Mouse (Mus musculus): Measurements from ENCODE around the gene Bmpr2.

The Bmpr2 gene

DNA sequence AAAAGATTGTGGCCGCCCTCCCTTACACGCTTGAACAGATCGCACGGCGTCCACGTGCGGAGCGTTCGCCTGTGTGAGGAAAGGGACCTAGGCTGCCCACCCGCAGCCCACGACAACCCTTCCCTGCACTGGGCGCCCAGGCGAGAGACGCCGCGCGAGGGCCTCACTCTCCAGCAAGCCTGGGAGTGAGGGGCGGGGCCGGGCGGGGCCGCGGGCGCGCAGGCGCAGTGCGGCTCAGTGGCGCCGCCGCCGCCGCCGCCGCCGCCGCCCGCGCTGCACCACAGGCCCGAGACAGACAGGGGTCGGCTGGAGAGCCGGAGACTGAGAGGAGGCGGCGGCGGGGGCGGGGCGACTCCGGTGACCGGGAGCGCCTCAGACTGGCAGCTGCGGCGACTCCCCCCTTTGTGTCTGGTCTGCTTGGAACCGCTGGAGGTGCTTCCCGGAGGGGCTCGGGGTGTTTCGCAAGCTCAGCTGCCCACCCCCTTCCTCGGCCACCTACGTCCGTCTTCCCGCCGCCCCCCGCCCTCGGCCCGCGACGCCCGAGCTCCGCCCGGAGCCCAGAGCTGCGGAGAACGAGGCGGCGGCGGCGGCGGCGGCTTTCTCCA lies at the start of gene Bmpr2:
Gene Bmpr2 (plus strand): TSS at position 237 of the 605 bp plus-strand sequence.
- peak; percentile 92 for DNase-seq (ENCODE audit: low read depth, low spot score)

DNA sequence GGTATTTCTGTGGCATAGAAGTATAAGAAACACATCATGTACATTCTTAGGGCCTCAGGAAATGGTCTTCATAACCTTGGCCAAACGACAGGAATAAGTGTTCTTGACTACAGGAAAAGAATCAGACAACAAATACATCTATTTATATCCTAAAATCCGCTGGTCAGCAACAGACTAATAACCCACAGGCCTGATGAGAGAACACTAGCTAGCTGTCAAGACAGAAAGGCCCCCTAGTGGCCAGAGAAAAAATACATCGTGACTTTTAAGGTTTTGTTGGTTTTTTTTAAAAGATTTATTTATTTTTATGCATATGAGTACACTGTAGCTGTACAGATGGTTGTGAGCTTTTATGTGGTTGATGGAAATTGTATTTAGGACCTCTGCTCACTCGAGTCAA lies 43.3 kb upstream of the Bmpr2 start:
- peak; percentile 67 for DNase-seq (ENCODE audit: low read depth, low spot score)

DNA sequence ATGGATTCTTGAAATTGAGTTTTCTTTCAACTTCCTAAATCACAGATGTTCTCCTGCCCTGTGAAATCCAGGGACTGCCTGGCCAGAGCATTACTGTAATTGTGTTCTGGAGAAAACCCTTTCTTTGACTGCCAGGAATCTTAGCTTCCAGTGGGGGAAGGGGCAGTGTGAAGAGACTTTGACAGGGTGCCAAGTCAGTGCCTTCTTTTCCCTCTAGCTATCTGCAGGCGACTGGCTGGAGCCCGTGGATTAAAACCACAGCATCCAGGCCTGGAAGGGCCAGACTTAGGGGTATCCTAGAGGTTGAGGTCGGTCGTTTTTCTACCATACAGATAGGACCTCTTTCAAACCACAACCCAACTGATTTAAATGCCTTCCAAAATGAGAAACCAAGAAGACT lies 37.5 kb upstream of the Bmpr2 start:
- no peak for DNase-seq (ENCODE audit: low read depth, low spot score)

DNA sequence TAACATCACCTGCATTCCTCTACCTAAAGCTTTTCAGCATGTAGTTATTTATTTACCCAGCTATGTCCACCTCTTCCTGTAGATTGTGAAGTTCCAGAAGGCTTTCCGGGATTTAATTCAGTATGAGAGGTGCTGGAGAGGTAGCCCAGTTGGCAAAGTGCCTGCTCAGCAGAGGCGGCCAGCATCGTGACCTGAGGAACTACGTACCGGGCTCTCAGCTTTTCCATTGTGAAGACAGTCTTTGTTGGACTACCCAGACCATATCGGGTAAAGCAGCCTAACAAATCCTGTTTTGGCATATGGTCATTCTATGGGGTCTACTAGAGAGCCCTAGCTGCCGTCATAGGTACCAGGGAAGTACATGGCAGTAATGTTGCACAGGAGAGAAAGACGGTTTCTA lies 33.1 kb upstream of the Bmpr2 start:
- no peak for DNase-seq (ENCODE audit: low read depth, low spot score)

DNA sequence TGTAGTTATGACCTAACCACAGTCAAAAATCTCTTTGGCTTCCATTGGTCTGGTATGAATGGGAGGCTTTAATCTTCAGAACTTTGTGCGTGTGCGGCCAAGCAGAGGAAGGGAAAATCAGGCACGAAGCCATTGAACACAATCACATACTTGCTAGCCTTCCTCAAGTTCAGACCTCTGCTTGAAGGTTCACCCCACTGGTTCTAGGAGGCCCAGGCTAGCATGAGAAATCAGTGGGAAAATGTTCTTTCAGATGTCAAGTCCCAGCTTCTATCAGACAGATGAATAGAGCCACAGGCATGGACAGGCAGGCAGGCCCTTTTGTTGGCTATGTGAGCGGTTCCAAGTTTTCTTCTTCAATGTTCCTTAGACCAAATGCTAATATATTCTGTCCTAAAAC lies 32.5 kb upstream of the Bmpr2 start:
- no peak for DNase-seq (ENCODE audit: low read depth, low spot score)

DNA sequence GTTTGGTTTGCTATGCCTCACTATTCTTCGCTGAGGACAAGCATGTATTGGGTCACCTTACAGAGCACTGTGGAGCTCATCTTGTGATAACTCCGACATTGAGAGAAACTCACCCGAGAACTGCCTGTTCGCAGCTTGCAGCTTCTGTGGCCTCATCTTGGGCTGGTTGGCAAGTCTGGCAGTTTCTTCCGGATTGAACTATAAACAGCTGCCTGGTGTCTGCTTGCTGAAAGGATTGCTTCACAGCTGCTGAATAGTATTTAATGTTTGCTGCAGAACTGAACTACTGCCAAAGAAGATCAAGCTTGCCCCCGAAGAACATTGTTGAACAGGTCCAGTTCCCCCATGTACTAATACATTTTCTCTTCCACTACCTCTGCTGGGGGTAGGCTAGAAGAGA lies 29.1 kb upstream of the Bmpr2 start:
- DNase-seq (ENCODE audit: low read depth, low spot score): no peak

DNA sequence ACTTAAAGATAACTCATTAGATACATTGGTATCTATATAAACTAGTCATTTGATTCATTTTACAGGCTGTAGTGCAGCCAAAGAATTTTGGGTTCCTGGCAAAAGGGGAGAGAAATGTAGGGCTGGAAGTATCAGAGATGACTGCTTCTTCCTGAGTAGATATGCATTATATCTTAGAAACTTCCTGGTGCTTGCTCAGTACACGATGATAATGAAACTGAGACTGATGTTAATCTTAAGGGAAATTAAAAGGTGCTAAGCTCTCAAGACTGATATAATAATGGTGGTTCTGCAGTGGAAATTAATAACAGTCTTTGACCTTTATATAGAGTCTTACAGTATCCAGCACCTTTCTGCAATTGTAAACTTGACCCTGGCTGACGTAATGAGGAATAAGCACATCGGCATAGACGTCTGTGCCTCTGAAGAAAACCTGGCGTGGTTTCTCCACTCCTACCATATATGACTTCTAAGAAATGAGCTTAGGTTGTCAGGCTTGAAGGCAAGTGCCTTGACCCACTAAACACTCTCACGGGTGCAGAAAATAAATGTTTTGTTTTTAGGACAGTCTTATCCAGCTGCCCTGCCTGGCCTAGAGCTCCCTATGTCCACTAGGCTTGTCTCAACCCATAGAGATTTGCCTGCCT lies 24.3 kb upstream of the Bmpr2 start:
- no peak for DNase-seq (ENCODE audit: low read depth, low spot score)

DNA sequence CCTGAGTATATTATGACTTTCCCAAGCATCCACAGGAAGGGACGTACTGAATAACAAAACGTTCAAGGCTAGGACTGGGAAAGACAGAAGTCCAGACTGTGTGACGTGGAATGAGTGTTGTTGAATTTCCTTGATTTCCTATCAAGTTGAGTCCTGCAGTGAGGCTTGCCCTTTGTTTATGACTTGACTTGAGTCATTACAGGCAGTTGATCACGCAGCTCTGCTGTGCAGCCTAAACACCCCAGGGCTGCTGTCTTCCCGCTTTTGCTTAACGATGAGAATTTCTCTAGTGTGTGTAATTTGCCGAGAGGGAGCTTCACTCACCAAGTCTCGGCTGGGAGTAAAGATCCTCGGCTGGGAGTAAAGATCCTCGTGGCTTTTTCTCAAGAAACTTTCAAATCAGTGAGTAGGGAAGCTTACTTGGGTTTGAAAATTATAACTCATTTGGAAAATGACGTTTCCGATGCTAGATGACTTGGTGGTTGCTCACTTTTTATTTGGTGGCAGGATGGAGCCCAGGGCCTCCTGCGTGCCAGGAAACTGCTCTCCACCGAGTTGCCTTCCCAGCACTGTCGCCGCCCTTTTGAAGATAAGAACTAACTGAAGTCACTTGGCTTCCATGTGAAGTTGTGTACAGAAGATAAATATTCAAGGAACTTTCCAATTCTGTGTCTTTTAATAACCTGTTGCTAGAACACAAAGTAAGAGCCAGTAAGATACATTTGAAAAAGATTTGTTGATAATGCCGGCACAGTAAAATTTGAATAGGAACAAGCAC lies 23.4 kb upstream of the Bmpr2 start:
- no peak for DNase-seq (ENCODE audit: low read depth, low spot score)

DNA sequence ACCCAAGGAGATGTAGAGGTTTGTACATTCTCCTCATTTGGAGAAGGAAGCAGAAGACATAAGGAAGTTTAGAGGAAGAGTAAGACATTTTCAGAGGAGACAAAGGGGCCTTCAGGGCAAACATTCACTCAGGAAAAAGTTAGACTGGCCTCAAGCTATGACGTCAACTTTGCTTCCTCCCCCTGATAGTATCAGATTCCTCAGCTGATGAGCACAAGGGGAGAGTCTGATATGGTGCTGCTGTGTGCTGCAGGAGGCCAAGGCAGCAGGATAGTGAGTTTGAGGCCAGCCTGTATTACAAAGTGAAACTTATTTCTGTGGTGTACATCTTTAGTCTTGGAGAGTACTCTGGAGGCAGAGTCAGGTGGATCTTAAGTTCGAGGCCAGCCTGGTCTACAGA lies 14.2 kb upstream of the Bmpr2 start:
- DNase-seq (ENCODE audit: low read depth, low spot score): no peak

DNA sequence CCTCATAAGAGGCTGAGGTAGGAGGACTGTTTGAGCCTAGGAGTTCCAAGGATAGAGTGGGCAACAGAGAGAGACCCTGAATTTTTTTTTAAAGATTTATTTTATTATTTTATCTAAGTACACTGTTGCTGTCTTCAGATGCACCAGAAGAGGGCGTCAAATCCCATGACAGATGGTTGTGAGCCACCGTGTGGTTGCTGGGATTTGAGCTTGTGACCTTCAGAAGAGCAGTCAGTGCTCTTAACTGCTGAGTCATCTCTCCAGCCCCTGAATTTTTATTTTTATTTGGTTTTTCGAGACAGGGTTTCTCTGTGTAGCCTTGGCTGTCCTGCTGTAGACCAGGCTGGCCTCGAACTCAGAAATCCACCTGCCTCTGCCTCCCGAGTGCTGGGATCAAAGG lies 13.5 kb upstream of the Bmpr2 start:
- DNase-seq (ENCODE audit: low read depth, low spot score): peak; percentile 85

DNA sequence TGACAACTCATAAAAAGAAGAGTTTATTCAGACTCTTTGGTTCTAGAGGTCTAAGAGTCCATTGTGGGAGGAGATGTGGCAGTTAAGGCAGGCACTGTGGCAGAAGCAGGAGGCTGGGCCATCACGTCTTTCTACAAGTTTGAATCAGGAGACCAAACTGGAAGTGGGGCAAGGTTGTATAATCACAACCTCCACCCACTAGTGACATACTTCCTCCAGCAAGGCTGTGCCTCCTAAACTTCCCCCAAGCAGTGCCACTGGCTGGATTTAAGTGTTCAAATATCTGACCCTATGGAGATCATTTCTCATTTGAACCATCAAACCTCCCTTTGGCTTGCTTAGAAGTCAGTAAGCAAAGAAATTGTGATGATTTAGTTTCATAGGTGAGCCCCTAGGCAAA lies 7.9 kb upstream of the Bmpr2 start:
- DNase-seq (ENCODE audit: low read depth, low spot score): no peak

DNA sequence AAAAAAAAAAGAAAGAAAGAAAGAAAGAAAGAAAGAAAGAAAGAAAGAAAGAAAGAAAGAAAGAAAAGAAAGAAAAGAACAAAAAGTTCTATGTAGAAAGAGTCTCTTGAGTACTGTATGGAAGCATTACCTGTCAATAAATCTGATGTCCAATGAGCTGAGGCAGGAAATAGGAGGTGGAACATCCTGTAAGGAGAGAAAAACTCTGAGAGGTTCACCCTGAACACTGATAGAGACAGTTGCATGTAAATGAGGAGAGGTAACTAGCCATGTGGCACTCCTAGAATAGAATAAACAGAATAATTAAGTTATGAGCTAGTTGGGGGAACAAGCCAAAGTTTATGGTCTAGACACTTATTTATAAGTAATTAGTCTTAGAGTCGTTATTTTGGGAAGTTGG lies 4.9 kb upstream of the Bmpr2 start:
- DNase-seq (ENCODE audit: low read depth, low spot score): no peak

DNA sequence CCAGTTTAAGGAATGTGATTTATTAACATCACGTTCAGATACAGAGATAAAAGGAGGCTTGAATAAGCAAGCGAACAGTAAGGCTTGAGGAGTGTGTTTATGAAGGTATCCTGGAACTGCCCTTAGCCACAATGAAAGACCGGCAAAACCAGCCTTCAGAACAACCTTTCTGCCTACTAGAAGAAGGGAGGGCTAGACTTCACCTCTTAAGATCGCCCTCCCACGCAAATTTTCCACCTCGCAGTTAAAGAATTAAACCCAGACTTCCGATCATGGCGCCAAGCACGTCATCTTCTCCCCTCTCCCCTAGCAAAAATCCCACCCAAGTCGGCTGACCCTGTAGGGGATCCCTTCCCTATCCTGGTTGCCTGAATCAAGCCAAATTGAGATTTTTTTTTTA lies 992 bp upstream of the Bmpr2 start:
- no peak for DNase-seq (ENCODE audit: low read depth, low spot score)

DNA sequence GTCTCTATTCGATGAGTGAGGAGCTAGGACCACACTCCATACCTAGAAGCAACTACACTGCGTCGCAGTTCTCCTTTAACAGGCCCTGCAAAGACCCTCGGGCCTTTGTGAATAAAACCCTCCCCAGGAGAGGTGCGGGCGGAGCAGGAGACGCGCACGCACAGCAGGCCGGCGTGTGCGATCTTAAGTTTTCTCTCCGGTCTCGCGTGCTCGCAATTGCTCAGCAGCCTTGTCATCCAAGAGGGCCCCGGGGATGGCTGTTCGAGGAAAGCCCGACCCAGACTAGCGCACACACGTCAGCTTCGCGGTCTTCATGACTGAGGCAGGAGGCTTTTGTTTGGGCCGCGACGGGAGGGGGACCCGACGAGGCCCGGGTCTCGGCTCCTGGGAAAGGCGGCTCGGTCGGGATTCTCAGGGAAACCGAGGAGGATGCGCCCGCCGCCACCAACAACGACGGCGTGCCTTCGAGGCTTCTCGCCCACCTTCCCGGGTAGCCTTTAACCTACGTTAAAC lies 493 bp upstream of the Bmpr2 start:
- DNase-seq (ENCODE audit: low read depth, low spot score): no peak

DNA sequence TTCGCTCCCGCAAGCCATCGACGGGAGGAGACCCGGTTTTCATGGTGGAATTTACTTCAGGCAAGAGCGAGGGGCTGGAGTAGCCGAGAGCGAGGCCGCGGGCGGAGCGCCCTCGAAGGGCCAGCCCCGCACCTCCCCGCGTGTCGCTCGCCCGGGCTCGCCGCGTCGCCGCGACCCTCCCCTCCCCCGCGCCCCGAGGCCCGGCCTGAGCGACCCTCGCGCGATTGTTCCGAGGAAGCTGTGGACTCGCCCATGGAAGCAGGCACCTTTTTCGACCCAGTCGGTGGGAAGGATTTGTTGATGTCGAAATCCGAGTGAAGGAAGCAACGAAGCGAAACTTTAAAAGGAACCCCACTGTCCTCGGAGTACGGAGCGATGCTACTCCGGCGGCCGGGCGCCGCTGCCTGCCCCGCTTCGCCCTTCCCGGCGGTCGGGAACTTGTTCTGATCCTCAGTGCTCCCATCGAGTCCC lies 616 bp downstream of the Bmpr2 start:
- DNase-seq (ENCODE audit: low read depth, low spot score): peak; percentile 57

DNA sequence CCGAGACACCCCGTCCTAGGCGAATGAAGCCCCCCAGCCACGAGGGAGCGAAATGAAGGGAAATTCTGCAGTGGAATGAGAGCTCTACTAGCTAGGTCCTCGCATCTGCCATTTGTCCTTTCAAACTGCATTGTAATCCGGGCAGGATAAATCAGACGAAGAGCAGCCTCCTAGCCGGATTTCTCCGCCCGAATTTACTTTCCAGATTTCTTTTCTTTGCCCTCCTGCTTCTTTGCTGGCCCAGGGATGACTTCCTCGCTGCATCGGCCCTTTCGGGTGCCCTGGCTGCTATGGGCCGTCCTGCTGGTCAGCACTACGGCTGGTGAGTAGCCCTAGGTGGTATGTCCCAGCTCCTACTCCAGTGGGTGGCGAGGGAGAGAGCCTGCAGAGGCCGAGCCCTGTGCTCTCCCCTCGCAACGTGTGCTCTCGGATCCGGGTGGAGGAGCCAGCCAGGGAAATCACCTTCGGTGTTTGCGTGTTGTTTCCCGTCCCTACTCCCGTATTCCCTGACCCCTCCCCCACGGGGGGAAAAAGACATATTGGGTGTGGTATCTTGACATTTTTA lies 1.3 kb downstream of the Bmpr2 start:
- DNase-seq (ENCODE audit: low read depth, low spot score): peak; percentile 52

DNA sequence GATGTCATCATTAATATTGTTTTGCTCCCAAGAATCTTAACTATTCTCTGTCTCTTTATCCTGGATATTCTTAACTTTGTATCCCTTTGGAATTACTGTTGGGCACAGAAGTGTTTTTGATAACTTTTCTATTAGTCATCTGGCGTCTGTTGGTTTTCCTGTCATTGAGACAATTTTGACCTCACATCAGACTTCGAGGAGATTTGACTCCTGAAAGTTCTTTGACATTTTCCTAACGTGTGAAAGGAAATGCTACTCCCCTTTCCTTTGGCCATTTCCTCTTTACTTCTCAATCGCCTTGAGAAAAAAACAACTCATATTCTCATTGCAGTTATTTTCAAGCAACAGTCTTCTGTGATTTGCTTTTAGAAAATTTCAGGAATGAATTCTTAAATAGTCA lies 2.1 kb downstream of the Bmpr2 start:
- DNase-seq (ENCODE audit: low read depth, low spot score): no peak

DNA sequence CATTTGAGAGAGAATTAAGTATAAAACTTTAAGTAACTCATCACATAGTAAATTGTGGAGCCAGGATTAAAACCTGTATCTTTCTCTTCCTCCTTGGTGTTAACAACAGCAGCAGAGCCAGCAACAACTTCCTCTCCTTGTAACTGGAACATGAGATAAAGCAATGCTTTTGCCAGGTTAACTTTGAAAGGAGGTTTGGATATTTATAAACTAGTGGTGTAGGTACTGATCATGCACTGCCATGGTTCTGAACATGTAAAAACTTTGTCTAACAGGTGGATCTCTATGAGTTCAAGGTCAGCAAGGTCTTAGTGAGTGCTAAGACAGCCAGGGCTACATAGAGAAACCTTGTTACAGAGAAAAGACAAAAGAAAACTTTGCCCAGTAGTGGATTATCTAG lies 3.4 kb downstream of the Bmpr2 start:
- no peak for DNase-seq (ENCODE audit: low read depth, low spot score)

DNA sequence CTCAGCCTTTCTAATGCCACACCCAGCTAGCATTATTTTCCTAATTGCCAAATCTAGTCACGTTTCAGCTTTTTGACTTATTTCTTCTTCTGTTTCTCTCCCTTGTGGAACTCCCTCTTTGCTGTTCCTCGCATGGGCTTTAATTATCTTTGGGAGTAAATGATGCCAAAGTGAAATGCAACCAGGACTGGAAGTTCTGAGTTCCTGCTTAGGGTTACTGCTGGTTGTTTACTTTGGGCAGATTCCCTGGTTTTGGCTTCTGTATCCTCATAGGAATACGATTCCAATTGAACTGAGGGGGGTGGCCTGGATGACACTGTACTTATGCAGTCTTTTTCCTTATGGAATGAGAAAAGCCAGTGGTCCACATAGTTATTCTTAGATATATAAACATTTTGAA lies 8.7 kb downstream of the Bmpr2 start:
- no peak for DNase-seq (ENCODE audit: low read depth, low spot score)

DNA sequence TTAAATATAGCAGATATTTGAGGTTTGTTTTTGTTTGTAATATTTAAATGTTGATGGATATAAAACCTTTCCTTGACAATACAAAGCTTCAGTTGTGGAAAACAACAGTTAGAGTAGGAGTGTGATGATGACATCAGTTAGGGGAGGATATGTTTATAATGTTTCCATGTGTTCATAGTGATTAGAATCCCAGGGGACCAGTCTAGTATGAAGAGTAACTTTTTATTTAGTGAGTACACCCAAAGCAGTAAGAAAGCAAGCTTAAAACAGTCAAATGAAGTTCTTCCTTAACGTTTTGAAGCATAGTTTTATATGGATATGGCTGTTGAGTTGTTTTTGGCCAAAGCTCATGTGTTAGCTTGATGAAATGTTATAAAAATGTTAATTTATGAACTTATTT lies 17.9 kb downstream of the Bmpr2 start:
- DNase-seq (ENCODE audit: low read depth, low spot score): no peak

DNA sequence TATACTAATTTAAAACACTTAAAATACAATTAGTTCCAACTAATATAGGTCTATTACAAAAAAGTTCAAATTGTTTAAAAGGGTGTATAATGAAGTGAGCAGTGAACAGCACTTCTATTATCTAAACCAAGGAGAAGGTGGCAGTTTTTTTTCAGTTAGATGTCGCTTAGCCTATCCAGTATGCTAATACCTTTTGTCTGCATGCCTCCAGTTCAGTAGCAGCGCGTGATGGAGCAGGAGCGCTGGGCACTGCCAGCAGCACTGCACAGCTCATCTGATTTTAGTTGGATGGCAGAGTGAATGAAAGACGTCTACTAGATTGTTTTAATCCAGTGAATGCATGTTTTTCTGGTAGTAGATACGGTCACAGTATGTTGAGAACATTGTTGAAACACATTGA lies 25.8 kb downstream of the Bmpr2 start:
- DNase-seq (ENCODE audit: low read depth, low spot score): no peak

DNA sequence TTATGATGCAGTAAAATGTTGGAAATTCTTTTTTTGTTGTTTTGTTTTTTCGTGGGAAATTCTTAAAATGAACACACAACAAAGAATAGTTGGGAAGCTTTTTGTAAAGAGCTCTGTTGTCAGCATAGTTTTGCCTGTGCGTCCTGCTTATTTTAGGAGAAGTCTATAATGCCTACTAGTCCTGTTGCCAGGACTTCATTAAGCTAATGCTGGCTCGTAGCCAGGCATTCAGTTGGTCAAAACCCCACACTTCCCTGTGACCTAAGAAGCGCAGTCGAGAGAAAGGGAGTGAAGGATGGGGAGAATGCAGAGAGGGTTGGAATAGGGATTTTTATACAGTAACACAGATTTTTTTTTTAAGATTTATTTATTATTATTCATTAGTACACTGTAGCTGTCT lies 26.5 kb downstream of the Bmpr2 start:
- DNase-seq (ENCODE audit: low read depth, low spot score): no peak
